Mouse (Mus musculus): ENCODE data around the gene Gin1. TPM values are rescaled to one million over a fixed set of nuclear protein-coding genes. Genes with fewer than 3 reads are reported as not detected.
A peak's percentile ranks its signal among the peaks of the same experiment; 100 is the strongest.

The Gin1 gene
- polyA plus RNA-seq, 1 experiment from 2014 or later, result 20.2 TPM

DNA sequence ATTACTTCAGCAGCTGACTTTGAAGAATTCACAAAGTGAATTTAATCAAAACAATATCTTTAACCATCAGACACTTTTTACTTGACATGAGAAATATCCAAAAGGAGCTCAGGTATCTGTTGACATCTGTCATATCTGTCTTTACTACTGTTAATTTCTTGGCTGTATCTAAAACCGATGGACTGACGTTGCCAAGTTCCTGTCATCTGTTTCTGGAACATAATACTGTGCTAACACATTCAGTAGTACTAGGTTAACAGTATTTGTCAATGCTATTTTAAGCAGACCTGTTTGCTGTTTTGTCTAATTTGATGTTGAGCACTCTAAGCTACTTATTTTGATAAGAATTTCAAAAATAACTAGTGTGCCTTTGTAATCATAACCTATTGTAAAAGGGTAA, 18.5 kb downstream of the Gin1 start:
- Histone ChIP-seq H3K36me3 (peaks cover 17% of the 10 kb centered on the region), H3K9ac (no peak overlapping the region), H3K27ac (no peak overlapping the region), H3K9me3 (replicated peaks) (no peaks in the 10 kb centered on the region), H3K4me3 (no peak overlapping the region), H3K27me3 (replicated peaks) (no peaks in the 10 kb centered on the region), H3K4me2 (no peak overlapping the region), H3K4me1 (peaks cover 15% of the 10 kb centered on the region)
- no peak for ATAC-seq
- 87% methylated on average over 2 of the region's 2 CpGs for WGBS (ENCODE audit: insufficient replicate concordance)

DNA sequence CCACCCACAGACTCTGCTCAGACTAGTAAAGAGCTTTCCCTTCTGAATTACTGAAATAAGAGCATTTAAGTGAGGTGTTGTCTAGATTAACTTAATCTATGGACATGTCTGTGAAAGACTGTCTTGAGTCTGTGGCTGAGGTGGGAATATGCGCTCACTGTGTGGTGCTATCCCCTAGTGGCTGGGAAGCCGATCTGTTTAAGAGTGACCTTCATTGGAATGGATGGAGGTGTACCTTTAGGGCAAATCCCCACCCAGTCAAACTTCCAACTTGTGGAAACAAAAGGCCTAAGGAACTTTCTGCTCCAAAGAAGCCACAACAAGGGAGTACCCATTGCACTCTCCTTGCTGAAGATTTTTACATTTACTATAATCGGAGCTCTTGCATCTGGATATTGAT, 24.1 kb downstream of the Gin1 start:
- Histone ChIP-seq H3K4me3 (no peak overlapping the region), H3K27ac (no peak overlapping the region), H3K4me1 (no peaks in the 10 kb centered on the region), H3K4me2 (no peak overlapping the region), H3K36me3 (no peaks in the 10 kb centered on the region; the same call in 1 of the 2 replicates), H3K27me3 (replicated peaks) (no peaks in the 10 kb centered on the region), H3K9me3 (replicated peaks) (no peaks in the 10 kb centered on the region), H3K9ac (no peak overlapping the region)
- no peak for ATAC-seq
- WGBS (ENCODE audit: insufficient replicate concordance), result 90% methylated on average over 3 of the region's 3 CpGs

DNA sequence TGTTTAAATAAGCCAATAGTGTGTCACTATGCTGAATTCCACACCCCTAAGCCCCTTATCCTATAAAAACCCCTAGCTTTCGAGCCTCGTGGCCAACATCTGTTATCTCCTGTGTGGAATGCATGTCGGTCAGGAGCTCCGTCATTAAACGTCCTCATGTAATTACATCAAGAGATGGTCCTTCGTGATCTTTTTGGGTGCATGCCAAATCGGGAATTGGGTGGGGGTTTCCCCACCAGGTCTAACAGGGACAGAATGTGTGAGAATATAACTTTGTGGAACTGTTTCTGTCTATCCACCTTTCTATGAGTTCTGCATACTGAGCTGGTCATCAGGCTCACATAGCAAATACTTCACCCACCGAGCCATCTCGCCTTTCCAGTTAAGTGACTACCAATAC, 26.0 kb downstream of the Gin1 start:
- ATAC-seq, result no peak
- 74% methylated on average over 9 of the region's 9 CpGs for WGBS (ENCODE audit: insufficient replicate concordance)
- Histone ChIP-seq H3K4me1 (no peaks in the 10 kb centered on the region), H3K27ac (no peak overlapping the region), H3K4me2 (no peak overlapping the region), H3K9me3 (replicated peaks) (no peaks in the 10 kb centered on the region), H3K4me3 (no peak overlapping the region), H3K27me3 (replicated peaks) (no peaks in the 10 kb centered on the region), H3K9ac (no peak overlapping the region), H3K36me3 (no peaks in the 10 kb centered on the region; the same call in 1 of the 2 replicates)

GRCm38 (mm10) chr1:97802207-97802902, 32.4 kb downstream of the Gin1 start:
- Histone ChIP-seq H3K4me1 (no peaks in the 10 kb centered on the region), H3K9me3 (replicated peaks) (no peaks in the 10 kb centered on the region), H3K4me2 (peak overlapping the region; percentile 43), H3K4me3 (no peak overlapping the region), H3K27me3 (replicated peaks) (no peaks in the 10 kb centered on the region), H3K27ac (no peak overlapping the region), H3K9ac (no peak overlapping the region), H3K36me3 (no peaks in the 10 kb centered on the region)
- WGBS (ENCODE audit: insufficient replicate concordance), result 32% methylated on average over 4 of the region's 4 CpGs
- ATAC-seq, result no peak

DNA sequence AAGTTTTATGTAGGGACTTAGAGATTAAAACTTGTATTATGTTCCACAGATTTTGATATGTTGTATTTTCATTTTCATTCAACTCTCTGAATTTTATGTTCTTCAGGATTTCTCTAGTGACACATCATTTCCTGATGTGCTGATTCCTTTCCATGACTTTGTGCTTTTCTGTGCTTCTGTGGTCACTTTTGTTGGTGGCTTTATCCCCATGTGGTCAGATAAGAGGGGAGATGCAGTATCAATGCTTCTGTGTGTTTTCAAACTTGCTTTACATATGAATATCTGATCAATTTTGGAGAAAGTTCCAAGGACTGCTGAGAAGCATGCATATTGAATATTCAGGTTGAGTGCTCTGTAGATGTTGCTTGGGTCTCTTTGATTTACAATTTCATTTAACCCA, 34.5 kb downstream of the Gin1 start:
- Histone ChIP-seq H3K4me2 (no peak overlapping the region), H3K9ac (no peak overlapping the region), H3K36me3 (no peaks in the 10 kb centered on the region), H3K4me1 (no peaks in the 10 kb centered on the region), H3K9me3 (replicated peaks) (no peaks in the 10 kb centered on the region), H3K27ac (no peak overlapping the region), H3K27me3 (replicated peaks) (no peaks in the 10 kb centered on the region), H3K4me3 (no peak overlapping the region)
- no peak for ATAC-seq

DNA sequence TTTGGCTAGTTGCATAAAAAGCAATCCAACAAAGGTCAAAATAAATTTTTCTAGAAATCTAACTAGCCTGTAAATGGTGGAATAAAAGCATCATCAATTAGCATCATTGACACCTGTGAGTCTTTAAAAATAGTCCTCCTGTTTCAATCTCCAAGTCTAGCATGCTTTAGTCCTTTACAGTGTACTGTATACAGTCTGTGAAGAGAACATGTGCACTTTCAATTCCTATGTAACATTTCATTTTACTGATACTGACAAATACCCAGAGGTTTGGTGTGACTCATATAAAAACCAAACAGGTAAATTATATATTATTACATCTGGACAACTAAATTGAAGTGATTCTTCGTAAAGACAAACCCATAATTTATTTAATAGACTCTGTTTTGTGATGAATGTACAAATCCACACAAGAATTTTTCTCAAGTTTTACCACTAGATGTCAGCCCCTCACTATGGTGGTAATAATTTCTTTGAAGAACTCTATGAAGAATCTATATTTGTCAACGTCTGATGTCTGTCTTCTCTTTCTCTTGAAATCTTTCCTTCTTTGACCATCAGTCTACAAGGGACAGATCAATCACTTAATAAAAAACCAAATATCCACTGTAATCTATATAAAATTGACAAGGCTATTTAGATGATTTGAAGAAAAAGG, 39.4 kb downstream of the Gin1 start:
- H3K4me3 ChIP-seq, result no peak overlapping the region
- no peak for ATAC-seq
- H3K27me3 ChIP-seq (replicated peaks), result no peaks in the 10 kb centered on the region
- no peak overlapping the region for H3K27ac ChIP-seq
- no peaks in the 10 kb centered on the region for H3K4me1 ChIP-seq
- H3K4me2 ChIP-seq, result no peak overlapping the region
- 36% methylated on average over 2 of the region's 2 CpGs for WGBS (ENCODE audit: insufficient replicate concordance)
- H3K9me3 ChIP-seq (replicated peaks), result no peaks in the 10 kb centered on the region
- no peak overlapping the region for H3K9ac ChIP-seq
- no peaks in the 10 kb centered on the region for H3K36me3 ChIP-seq

DNA sequence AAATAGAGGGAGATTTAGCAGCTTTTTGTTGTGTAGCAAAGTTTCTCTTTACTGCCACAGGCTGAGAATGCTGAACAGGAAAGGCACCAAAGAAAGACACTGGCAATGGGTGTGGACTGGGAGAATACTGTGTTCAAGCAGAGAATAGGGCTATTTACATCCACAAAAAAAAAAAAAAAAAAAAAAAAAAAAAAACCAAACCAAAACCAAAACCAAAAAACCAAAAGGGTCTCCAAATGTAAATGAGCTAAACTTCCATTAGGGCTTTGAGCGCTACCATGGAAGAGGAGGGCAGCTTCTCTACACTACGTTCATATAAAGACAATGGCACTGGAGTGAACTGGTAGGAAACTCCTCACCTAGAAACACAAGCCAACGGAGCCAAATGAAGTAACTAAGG, 51.3 kb downstream of the Gin1 start:
- H3K4me2 ChIP-seq, result no peak overlapping the region

DNA sequence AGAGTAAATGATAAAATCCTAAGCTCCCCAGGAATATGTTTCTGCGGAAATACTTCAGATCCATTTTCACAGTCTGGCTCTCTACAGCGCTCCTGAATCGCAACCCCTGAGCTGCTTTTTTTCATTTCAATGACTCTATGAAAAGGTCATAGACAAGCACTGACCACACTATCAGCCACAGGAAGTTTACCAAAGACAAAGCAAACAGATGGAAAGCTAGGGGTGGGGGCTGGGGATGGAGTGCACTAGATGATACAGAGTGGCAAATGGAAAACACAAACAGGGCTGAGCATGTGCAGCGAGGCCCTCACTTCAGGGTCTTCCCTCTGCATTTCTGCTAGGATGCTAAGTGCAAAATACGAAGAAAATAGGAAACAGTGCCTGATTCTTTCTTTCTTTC, 52.2 kb downstream of the Gin1 start:
- no peaks in the 10 kb centered on the region for H3K4me1 ChIP-seq
- peak; percentile 52; the same call in 1 of the 2 replicates for ATAC-seq
- H3K4me2 ChIP-seq, result no peak overlapping the region
- no peaks in the 10 kb centered on the region for H3K27me3 ChIP-seq (replicated peaks)
- no peaks in the 10 kb centered on the region for H3K36me3 ChIP-seq
- 57% methylated on average over 5 of the region's 5 CpGs for WGBS (ENCODE audit: insufficient replicate concordance)
- H3K27ac ChIP-seq, result no peak overlapping the region
- no peak overlapping the region for H3K4me3 ChIP-seq
- no peak overlapping the region for H3K9ac ChIP-seq
- H3K9me3 ChIP-seq (replicated peaks), result no peaks in the 10 kb centered on the region

More for the DNA sequence above, 51.3 kb downstream of the Gin1 start:
- WGBS (ENCODE audit: insufficient replicate concordance), result 79% methylated on average over 3 of the region's 3 CpGs
- H3K27ac ChIP-seq, result no peak overlapping the region
- no peak for ATAC-seq
- no peaks in the 10 kb centered on the region for H3K27me3 ChIP-seq (replicated peaks)
- no peaks in the 10 kb centered on the region for H3K36me3 ChIP-seq
- H3K4me3 ChIP-seq, result no peak overlapping the region
- no peak overlapping the region for H3K9ac ChIP-seq
- no peaks in the 10 kb centered on the region for H3K9me3 ChIP-seq (replicated peaks)
- H3K4me1 ChIP-seq, result no peaks in the 10 kb centered on the region

DNA sequence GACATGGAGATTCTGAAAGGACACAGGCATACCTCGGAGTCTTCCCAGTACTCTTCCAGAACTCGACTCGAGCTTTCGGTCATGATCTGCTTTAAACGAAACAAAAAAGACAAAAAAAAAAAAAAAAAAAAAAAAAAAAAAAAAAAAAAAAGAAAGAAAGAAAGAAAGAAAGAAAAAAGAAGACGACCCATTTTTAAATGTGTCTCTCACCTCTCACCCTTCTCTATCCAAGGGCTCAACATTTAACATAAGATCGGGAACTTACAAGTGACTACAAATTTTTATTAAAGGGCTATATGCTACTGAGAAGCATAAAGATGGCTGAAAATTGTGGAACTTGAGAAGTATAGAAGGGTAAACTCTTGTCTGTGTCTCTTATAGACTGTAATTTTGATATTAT, 52.9 kb downstream of the Gin1 start:
- no peaks in the 10 kb centered on the region for H3K36me3 ChIP-seq

GRCm38 (mm10) chr1:97827566-97827965, 57.6 kb downstream of the Gin1 start:
- Histone ChIP-seq H3K36me3 (no peaks in the 10 kb centered on the region), H3K27ac (no peak overlapping the region), H3K4me1 (no peaks in the 10 kb centered on the region), H3K27me3 (replicated peaks) (no peaks in the 10 kb centered on the region), H3K9ac (no peak overlapping the region), H3K4me2 (no peak overlapping the region), H3K4me3 (no peak overlapping the region), H3K9me3 (replicated peaks) (no peaks in the 10 kb centered on the region)
- no peak for ATAC-seq
- WGBS (ENCODE audit: insufficient replicate concordance), result 66% methylated on average over 2 of the region's 2 CpGs

More for the DNA sequence above, 52.9 kb downstream of the Gin1 start:
- Histone ChIP-seq H3K4me1 (no peaks in the 10 kb centered on the region), H3K27ac (no peak overlapping the region), H3K9ac (no peak overlapping the region), H3K27me3 (replicated peaks) (no peaks in the 10 kb centered on the region), H3K9me3 (replicated peaks) (no peaks in the 10 kb centered on the region), H3K4me3 (no peak overlapping the region), H3K4me2 (no peak overlapping the region)
- no peak for ATAC-seq
- 83% methylated on average over 7 of the region's 7 CpGs for WGBS (ENCODE audit: insufficient replicate concordance)

GRCm38 (mm10) chr1:97828087-97828486, 58.1 kb downstream of the Gin1 start:
- H3K27ac ChIP-seq, result no peak overlapping the region
- H3K9ac ChIP-seq, result no peak overlapping the region
- no peaks in the 10 kb centered on the region for H3K27me3 ChIP-seq (replicated peaks)
- WGBS (ENCODE audit: insufficient replicate concordance), result 77% methylated on average over 5 of the region's 5 CpGs
- H3K36me3 ChIP-seq, result no peaks in the 10 kb centered on the region
- no peaks in the 10 kb centered on the region for H3K4me1 ChIP-seq
- no peak for ATAC-seq
- no peaks in the 10 kb centered on the region for H3K9me3 ChIP-seq (replicated peaks)
- H3K4me3 ChIP-seq, result no peak overlapping the region
- H3K4me2 ChIP-seq, result no peak overlapping the region

DNA sequence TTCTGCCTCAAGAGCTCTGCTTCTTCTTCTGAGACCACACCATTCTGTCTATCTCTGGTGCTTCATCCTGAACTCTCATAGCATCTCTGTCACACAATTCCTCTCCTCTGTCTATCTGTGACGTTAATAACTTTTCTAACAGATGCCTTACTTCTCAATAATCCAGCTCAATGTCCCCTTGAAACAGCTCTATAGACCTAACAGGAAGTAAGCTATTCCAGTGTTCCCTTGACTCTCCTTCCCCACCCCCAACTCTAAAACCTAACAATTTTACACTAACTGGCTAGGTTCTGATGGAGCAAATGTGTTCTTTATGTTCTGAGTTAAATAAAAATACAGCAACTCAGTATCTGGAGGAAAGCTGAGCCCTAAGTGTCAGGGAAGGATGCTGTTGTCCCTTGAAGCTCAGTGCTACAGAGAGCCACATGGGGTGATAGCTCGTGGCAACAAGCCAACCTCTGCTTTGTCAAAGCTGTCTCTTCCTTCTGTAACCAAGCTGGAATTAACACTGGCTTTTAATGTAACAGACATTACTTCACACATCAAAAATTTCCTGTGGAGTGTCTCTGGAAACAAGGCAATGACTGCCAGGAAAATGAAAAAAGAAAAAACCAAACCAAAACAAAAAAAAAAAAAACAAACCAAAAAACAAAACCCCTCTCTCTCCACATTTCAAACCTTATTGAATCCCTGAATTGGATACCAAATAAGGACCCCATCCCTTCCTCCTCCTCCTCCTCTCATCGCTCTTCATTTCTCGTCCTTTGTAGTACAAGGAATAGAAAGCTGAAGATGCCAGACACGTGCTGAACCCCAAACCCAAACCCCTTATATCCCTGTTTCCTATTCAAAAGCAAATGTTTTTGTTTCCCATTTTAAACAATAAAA, 63.7 kb downstream of the Gin1 start:
- no peak overlapping the region for H3K27ac ChIP-seq
- no peaks in the 10 kb centered on the region for H3K4me1 ChIP-seq
- H3K9me3 ChIP-seq (replicated peaks), result no peaks in the 10 kb centered on the region
- H3K4me3 ChIP-seq, result no peak overlapping the region
- no peak overlapping the region for H3K4me2 ChIP-seq
- no peaks in the 10 kb centered on the region for H3K27me3 ChIP-seq (replicated peaks)
- WGBS (ENCODE audit: insufficient replicate concordance), result 61% methylated on average over 5 of the region's 5 CpGs
- H3K9ac ChIP-seq, result no peak overlapping the region
- no peak for ATAC-seq
- H3K36me3 ChIP-seq, result no peaks in the 10 kb centered on the region

Measured in liver, embryonic 12.5 days (tissue).